In the genomic region with DNA sequence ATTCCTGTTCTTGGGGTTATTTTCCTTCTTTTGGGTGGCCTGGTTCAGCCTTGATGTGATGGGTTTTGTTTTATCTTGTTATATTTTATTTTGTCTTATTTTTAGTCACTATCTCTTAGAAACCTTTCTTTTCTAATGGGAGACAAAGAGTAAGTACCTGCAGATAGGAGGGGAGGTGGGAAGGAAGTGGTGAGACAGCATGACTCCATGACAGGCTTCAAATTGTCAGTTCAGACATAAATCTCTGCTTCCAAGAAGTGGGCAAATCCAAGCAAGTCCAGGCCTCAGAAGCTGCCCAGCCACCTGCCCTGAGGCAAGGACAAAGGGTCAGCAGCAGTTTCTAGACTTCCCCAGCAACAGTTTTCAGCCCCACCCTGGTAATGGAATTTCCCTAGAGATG, we compare ENCODE assay signal across 9 mouse cellular contexts.
DNase-seq lines count a peak whose midpoint lies in the region; ATAC-seq and TF ChIP-seq lines count a peak whose summit lies in the region.
"Had no signal": no experiment of that assay in that cellular context is flagged by ENCODE, and none has a peak within 500 bp of the region (broad histone marks: within the 10 kb centered on the region; RNA-seq: fewer than 3 reads in every experiment).

No protein-coding gene starts in this region.

- H3K27ac ChIP-seq in heart, embryonic 12.5 days (ENCODE audit: poor library complexity, severe bottlenecking): no peak overlapping the region
- no peak overlapping the region for H3K27ac ChIP-seq in ES-Bruce4 (ENCODE audit: insufficient read depth, low read length)
- H3K27ac ChIP-seq in forebrain, embryonic 15.5 days (replicated peaks): no peak overlapping the region
- no peak overlapping the region for H3K27ac ChIP-seq in midbrain, embryonic 13.5 days

- no peak for TF ChIP-seq POLR2A in ES-Bruce4 (IDR thresholded peaks at IDR 0.05; ENCODE audit: insufficient read depth, low read length)

- H3K36me3 ChIP-seq in heart, embryonic 12.5 days: no peaks in the 10 kb centered on the region
- H3K36me3 ChIP-seq in ES-Bruce4 (ENCODE audit: control insufficient read depth, insufficient read depth, low read length, poor library complexity, severe bottlenecking): no peaks in the 10 kb centered on the region
- no peaks in the 10 kb centered on the region for H3K36me3 ChIP-seq in forebrain, embryonic 15.5 days
- no peaks in the 10 kb centered on the region for H3K36me3 ChIP-seq in midbrain, embryonic 13.5 days

- H3K4me2 ChIP-seq in heart, embryonic 12.5 days: peak overlapping the region; percentile 34
- H3K4me2 ChIP-seq in forebrain, embryonic 15.5 days (replicated peaks): peak overlapping the region; percentile 35
- peak overlapping the region; percentile 42 for H3K4me2 ChIP-seq in midbrain, embryonic 13.5 days (replicated peaks)

- no peaks in the 10 kb centered on the region for H3K9me3 ChIP-seq in heart, embryonic 12.5 days (replicated peaks)
- H3K9me3 ChIP-seq in ES-Bruce4 (replicated peaks; ENCODE audit: control insufficient read depth, insufficient read depth, low read length, poor library complexity, severe bottlenecking): no peaks in the 10 kb centered on the region
- H3K9me3 ChIP-seq in forebrain, embryonic 15.5 days: no peaks in the 10 kb centered on the region
- H3K9me3 ChIP-seq in midbrain, embryonic 13.5 days: no peaks in the 10 kb centered on the region

- no peak for DNase-seq in heart, postnatal 10 days
- DNase-seq in adrenal gland, adult 8-10 months: no peak
- DNase-seq in right cerebral cortex, adult 2 months (ENCODE audit: low spot score in 2 of 2): no peak
- no peak for DNase-seq in left cerebral cortex, adult 18-20 months (ENCODE audit: low spot score in 2 of 2)
- DNase-seq: layer of hippocampus, postnatal 36 days had no signal

- intact Hi-C loops in heart, postnatal 10 days (cut with DNase I): no loop called here

- peak; percentile 84 for TF ChIP-seq EP300 in ES-Bruce4 (IDR thresholded peaks at IDR 0.05; ENCODE audit: insufficient read depth, low read depth, low read length)

- no peak overlapping the region for H3K9ac ChIP-seq in heart, embryonic 12.5 days
- H3K9ac ChIP-seq in ES-Bruce4 (ENCODE audit: low read depth, poor library complexity, severe bottlenecking): no peak overlapping the region
- no peak overlapping the region for H3K9ac ChIP-seq in forebrain, embryonic 15.5 days (replicated peaks)
- no peak overlapping the region for H3K9ac ChIP-seq in midbrain, embryonic 13.5 days (replicated peaks)

- no peaks in the 10 kb centered on the region for H3K27me3 ChIP-seq in heart, embryonic 12.5 days (replicated peaks)
- no peaks in the 10 kb centered on the region for H3K27me3 ChIP-seq in ES-Bruce4 (ENCODE audit: control insufficient read depth, insufficient read depth, low read length, poor library complexity, severe bottlenecking)
- H3K27me3 ChIP-seq in forebrain, embryonic 15.5 days: no peaks in the 10 kb centered on the region
- no peaks in the 10 kb centered on the region for H3K27me3 ChIP-seq in midbrain, embryonic 13.5 days

- TF ChIP-seq CTCF in ES-Bruce4 (IDR thresholded peaks at IDR 0.05; ENCODE audit: low read depth, low read length): no peak

- no peak for ATAC-seq in heart, embryonic 12.5 days (ENCODE audit: insufficient number of reproducible peaks, low FRiP score)
- ATAC-seq in forebrain, embryonic 15.5 days (replicated peaks): peak; percentile 38; the same call in 1 of the 2 replicates
- 0 out of 2 replicates have a peak, but pooled peaks have one; percentile 37 for ATAC-seq in midbrain, embryonic 13.5 days

- no peaks in the 10 kb centered on the region for H3K4me1 ChIP-seq in heart, embryonic 12.5 days (replicated peaks)
- H3K4me1 ChIP-seq in ES-Bruce4 (ENCODE audit: control insufficient read depth, insufficient read depth, low read length): no peaks in the 10 kb centered on the region
- H3K4me1 ChIP-seq in forebrain, embryonic 15.5 days: no peaks in the 10 kb centered on the region
- H3K4me1 ChIP-seq in midbrain, embryonic 13.5 days (replicated peaks): no peaks in the 10 kb centered on the region

- H3K4me3 ChIP-seq in heart, embryonic 12.5 days: peak overlapping the region; percentile 27; the same call in 1 of the 2 replicates
- H3K4me3 ChIP-seq in ES-Bruce4 (ENCODE audit: low read depth, low read length): peak overlapping the region; percentile 37; the same call in 1 of the 2 replicates
- H3K4me3 ChIP-seq in forebrain, embryonic 15.5 days: peak overlapping the region; percentile 29
- H3K4me3 ChIP-seq in midbrain, embryonic 13.5 days (replicated peaks): peak overlapping the region; percentile 30
